Mouse (Mus musculus): Measurements from ENCODE around the gene Gm28269.

DNA sequence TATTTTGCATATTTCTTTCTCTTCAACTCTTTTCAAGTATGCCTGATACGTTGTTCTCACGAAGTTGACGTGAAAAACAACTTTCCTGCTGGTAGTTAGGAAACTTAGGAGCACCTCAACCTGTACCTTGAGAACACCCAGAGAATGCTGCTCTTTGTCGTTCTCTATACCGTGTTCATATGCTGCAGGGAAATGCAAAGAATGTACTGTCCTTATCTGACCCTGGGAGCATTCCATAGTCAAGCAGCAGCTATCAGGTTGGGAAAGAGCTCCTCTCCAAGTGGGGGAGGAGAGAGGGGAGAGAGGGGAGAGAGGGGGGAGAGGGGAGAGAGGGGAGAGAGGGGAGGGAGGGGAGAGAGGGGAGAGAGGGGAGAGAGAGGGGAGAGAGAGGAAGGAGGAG, 29.6 kb downstream of the Gm28269 start:
- no peak for TF ChIP-seq POLR2A (IDR thresholded peaks at IDR 0.05; ENCODE audit: extremely low read depth, insufficient read depth, low read length)
- TF ChIP-seq CTCF (IDR thresholded peaks at IDR 0.05; ENCODE audit: extremely low read depth, insufficient read depth, low read length): no peak

Measured in cortical plate, adult 2 months (tissue).